Mouse (Mus musculus) neural tube, embryonic 12.5 days (tissue): ENCODE measurements around the gene Arhgap9. TPM values are rescaled to one million over a fixed set of nuclear protein-coding genes. Genes with fewer than 3 reads are reported as not detected.
"Not testable (repeated sequence)": the region's sequence is repeated elsewhere in the genome, so short reads cannot be mapped to it uniquely, and the experiment has no call there.

Experiments
- ATAC-seq: fragments of 200-750 bp; cut with Nextera tagmentation; 2 replicates; pipeline ENCODE4 v1.8.0; 2017; ENCODE audit warnings: low read depth, mild to moderate bottlenecking, moderate TSS enrichment, moderate library complexity; ENCODE audit not compliant: low FRiP score
- H3K27ac ChIP-seq: fragments of 300-500 bp; sonication (generic); 2 replicates; pipeline ENCODE4 v1.5.1; 2016
- H3K27me3 ChIP-seq: fragments of 300-500 bp; sonication (generic); replicated peaks from 2 replicates; pipeline ENCODE4 v1.6.1; 2016; ENCODE audit warnings: mild to moderate bottlenecking
- H3K36me3 ChIP-seq: fragments of 300-500 bp; sonication (generic); 2 replicates; pipeline ENCODE4 v1.6.1; 2016; ENCODE audit warnings: mild to moderate bottlenecking
- H3K4me1 ChIP-seq: fragments of 300-500 bp; sonication (generic); 2 replicates; pipeline ENCODE4 v1.6.1; 2016
- H3K4me2 ChIP-seq: fragments of 300-500 bp; sonication (generic); replicated peaks from 2 replicates; pipeline ENCODE4 v1.6.1; 2016; ENCODE audit warnings: mild to moderate bottlenecking
- H3K4me3 ChIP-seq: fragments of 300-500 bp; sonication (generic); 2 replicates; pipeline ENCODE4 v1.5.1; 2016
- H3K9ac ChIP-seq: fragments of 300-500 bp; sonication (generic); 2 replicates; pipeline ENCODE4 v1.6.1; 2016; ENCODE audit warnings: mild to moderate bottlenecking
- H3K9me3 ChIP-seq: fragments of 300-500 bp; sonication (generic); 2 replicates; pipeline ENCODE4 v1.6.1; 2016; ENCODE audit warnings: mild to moderate bottlenecking
- WGBS: fragments of 180-500 bp; shearing (Covaris S2); methylation state at CpG from one replicate; pipeline ENCODE4 v1.1.7; 2016; 5-methylcytosine and 5-hydroxymethylcytosine counted together
- polyA plus RNA-seq: library from polyadenylated mRNA; unstranded; fragments of >200 nt; fragmentation: Nextera tagmentation; extraction: Ambion mirVana; gene quantifications from 2 replicates; pipeline ENCODE4 v1.2.1, GENCODE M21; 2016

Arhgap9 gene
- polyA plus RNA-seq, 1 experiment from 2014 or later, result 1.7 TPM

DNA sequence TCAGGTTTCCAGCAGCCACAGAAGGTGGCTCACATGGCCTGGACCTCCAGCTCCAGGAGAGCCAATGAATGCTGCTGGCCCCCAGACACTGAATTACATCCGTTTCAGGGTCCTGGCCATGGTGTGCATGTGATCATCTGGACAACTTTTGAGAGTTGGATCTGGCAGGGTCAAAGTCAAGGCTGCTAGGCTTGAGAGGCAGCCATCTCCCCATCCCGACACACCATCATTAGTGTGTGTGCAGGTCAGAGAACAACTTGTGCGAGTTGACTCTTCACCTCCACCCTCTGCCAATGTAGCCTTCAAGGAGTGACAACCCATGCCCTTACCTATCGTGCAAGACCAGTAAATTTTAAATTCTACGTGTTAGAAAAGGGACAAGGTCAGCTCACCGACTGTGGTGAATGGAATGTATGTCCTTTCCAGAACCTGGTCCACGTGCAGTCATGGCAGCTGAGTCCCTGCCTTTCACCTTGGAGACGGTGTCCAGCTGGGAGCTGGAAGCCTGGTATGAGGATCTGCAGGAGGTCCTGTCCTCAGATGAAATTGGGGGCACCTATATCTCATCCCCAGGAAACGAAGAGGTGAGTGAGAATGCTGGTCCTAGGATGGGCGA lies 26.8 kb upstream of the Arhgap9 start:
- no peak for ATAC-seq
- Histone ChIP-seq H3K36me3 (peaks cover 62% of the 10 kb centered on the region), H3K27ac (no peak overlapping the region), H3K9ac (no peak overlapping the region), H3K4me2 (no peak overlapping the region), H3K4me3 (no peak overlapping the region), H3K27me3 (no peaks in the 10 kb centered on the region), H3K9me3 (no peaks in the 10 kb centered on the region), H3K4me1 (peaks cover 19% of the 10 kb centered on the region)
- WGBS, result 92% methylated on average over 10 of the region's 10 CpGs

DNA sequence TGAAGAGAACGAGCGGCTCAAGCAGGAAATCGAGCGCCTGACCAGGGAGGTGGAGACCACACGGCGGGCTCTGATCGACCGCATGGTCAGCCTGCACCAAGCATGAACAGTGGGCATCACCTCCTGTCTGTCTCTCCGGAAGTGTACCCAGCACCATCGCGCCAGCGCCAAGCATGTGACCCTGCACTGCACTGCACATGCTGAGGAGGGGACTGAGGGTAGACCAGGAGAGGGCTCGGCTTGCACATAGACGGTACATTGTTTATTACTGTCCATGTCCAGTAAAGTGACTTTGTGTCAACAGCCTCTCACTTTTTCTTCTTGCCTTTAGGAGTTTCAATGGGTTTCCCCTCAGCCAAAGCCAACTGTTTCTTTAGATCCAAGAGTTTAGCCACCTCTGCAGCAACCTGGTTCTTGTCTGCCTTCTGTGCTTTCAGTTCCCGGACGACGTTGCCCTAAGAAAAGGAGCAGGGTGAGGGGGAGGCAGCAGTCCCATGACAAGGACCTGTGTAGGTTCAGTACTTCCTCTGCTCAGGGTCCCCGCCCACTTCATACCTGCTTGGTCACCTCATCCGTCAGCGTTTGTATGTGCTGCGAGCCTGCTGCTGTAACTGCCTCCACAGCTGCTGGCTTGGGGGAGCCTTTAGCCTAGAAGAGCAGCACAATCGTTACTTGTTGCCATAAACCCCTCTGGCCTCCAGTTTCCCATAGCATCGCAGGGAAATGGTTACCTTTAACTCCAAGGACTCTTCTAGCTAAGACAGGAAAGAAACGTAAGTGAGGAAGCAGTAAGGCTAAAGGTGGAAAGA lies 25.6 kb upstream of the Arhgap9 start:
- 92% methylated on average over 24 of the region's 24 CpGs for WGBS
- H3K4me2 ChIP-seq, result no peak overlapping the region
- H3K4me3 ChIP-seq, result no peak overlapping the region
- H3K27ac ChIP-seq, result no peak overlapping the region
- no peak for ATAC-seq
- H3K4me1 ChIP-seq, result peaks cover 19% of the 10 kb centered on the region
- no peak overlapping the region for H3K9ac ChIP-seq
- H3K27me3 ChIP-seq, result no peaks in the 10 kb centered on the region
- no peaks in the 10 kb centered on the region for H3K9me3 ChIP-seq
- H3K36me3 ChIP-seq, result peaks cover 71% of the 10 kb centered on the region

DNA sequence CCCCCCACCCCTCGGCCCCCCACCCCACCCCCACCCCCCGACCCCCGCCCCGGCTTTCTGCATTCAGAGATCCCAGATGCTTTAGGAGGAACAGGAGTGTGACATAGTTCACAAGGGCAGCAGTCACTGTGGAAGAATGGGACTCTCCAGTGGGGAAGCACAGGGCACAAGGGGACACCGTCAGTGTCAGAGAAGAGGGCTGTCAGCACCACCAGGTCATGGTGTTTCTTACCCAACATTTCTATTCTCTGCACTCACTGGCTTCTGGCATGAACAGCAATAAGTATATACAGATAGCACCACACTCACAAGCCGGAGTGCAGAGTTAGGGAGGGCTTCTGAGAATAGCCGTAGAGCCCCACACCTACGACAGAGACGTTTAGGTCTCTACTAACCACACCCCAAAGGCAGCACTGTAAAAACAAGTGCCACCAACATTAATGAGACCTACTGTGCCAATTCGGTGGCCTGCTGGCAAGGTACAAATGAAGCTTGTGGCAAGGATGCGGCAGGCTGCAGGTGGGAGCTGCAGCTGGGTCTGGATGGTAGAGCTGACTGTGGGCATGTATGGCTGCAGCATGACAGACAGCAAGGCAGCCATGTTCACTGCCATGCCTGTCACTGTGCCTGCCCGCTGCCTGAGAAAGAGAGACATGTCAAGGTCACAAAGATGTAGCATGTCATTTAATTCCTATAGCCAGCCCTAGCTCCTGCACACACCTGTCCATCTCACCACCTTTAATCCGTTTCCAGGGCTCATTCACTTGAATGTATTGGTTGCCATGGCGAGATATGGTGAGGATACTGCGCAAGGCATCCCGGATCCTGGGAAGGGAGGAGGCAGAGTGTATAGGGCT lies 24.5 kb upstream of the Arhgap9 start:
- WGBS, result 95% methylated on average over 16 of the region's 16 CpGs
- Histone ChIP-seq H3K36me3 (peaks cover 82% of the 10 kb centered on the region), H3K4me1 (peaks cover 8% of the 10 kb centered on the region; the same call in 1 of the 2 replicates), H3K4me3 (no peak overlapping the region), H3K27ac (no peak overlapping the region), H3K9me3 (no peaks in the 10 kb centered on the region), H3K4me2 (no peak overlapping the region), H3K9ac (no peak overlapping the region), H3K27me3 (no peaks in the 10 kb centered on the region)
- no peak for ATAC-seq

DNA sequence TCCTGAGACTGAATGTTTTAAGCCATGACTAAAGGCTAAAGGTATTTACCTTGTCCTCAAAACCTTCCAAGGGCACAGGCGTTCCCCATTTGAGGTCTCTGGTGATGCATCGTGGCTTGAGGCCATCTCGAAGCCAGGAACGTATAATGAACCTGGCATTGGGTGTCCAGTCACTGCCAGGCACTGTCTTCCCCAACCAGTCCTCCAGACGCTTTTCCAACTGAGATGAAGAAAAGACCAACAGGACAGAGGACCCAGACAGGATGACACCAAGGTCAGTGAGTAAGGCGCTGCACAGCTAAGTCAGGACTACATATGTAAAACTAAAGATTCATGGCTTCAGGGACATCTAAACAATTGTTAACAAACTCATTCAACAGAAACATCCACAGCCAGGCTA lies 21.4 kb upstream of the Arhgap9 start:
- H3K4me2 ChIP-seq, result no peak overlapping the region
- H3K27ac ChIP-seq, result no peak overlapping the region
- H3K36me3 ChIP-seq, result peaks cover 92% of the 10 kb centered on the region
- H3K27me3 ChIP-seq, result no peaks in the 10 kb centered on the region
- no peaks in the 10 kb centered on the region for H3K9me3 ChIP-seq
- no peaks in the 10 kb centered on the region for H3K4me1 ChIP-seq
- WGBS, result 93% methylated on average over 6 of the region's 6 CpGs
- no peak overlapping the region for H3K4me3 ChIP-seq
- ATAC-seq, result no peak
- no peak overlapping the region for H3K9ac ChIP-seq

DNA sequence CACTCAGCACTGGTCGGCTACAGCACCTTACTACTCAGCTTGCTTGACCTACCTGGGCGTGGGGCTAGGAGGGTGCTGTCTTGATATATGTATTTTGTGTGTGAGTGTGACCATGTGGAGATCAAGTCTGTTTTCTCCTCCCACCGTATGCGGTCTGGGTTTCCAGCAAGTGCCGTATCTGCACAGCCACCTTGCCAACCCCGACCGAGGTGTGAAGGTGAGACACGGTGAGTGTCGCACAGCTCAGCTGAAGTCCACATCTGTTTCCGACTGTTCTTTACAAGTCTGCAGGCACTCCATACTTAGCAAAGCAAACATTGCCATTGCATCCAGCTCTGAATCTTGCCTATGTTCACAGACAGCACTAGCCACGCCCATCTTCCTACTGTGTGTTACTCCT lies 18.6 kb upstream of the Arhgap9 start:
- Histone ChIP-seq H3K36me3 (peaks cover 92% of the 10 kb centered on the region), H3K27me3 (no peaks in the 10 kb centered on the region), H3K9ac (no peak overlapping the region), H3K9me3 (no peaks in the 10 kb centered on the region), H3K4me2 (no peak overlapping the region), H3K27ac (no peak overlapping the region), H3K4me3 (no peak overlapping the region), H3K4me1 (no peaks in the 10 kb centered on the region)
- ATAC-seq, result no peak
- WGBS, result 95% methylated on average over 11 of the region's 11 CpGs

DNA sequence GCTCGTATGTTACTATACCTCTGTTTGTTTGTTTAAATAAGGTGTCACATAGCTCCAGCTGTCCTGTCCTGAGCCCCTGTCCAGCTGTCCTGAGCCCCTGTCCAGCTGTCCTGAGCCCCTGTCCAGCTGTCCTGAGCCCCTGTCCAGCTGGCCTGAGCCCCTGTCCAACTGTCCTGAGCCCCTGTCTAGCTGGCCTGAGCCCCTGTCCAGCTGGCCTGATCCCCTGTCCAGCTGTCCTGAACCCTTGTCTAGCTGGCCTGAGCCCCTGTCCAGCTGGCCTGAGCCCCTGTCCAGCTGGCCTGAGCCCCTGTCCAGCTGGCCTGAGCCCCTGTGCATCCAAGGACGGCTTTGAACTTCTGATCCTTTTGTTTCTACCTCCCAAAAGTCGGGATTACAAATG lies 12.6 kb upstream of the Arhgap9 start:
- H3K27me3 ChIP-seq, ATAC-seq, H3K9me3 ChIP-seq, H3K9ac ChIP-seq, H3K27ac ChIP-seq, H3K4me2 ChIP-seq, H3K4me3 ChIP-seq: not testable (repeated sequence)
- peaks cover 11% of the 10 kb centered on the region for H3K4me1 ChIP-seq
- 89% methylated on average over 3 of the region's 3 CpGs for WGBS
- peaks cover 52% of the 10 kb centered on the region for H3K36me3 ChIP-seq

DNA sequence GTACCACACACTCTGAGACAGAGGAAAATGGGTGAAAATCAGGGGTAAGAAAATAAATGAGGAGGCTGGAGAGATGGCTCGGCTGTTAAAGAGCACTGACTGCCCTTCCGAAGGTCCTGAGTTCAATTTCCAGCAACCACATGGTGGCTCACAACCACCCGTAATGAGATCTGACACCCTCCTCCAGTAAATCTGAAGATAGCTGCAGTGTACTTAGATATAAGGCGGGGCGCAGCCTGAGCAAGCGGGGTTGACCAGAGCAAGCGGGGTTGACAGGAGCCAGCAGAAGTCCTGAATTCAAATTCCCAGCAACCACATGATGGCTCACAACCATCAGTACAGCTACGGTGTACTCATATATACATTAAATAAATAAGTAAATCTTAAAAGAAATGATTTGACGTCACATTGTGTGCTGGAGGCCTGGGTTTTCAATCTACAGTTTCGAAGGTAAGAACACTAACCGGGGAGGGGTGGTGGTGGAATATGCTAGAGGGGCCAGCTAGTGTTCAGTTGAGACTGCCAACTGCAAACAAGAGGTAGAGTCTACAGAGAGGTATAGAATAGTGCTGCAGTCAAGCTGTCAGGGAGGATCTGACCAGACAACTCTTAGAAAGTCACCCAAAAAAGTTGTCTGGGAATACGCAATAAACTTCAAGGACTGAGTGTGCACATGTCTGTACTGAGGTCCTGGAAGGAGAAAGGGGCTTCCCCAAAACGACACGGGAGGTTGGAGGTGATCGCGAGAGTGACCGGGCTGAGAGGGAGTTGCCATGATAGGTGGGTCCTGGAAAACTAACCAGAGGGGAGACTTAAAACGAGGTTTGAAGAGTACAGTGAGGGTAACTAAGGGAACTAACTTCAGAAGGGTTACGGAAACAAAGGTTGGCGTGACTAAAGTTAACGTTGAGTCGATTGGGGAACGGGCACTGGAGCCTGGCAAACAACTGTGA lies 11.0 kb upstream of the Arhgap9 start:
- Histone ChIP-seq H3K36me3 (peaks cover 36% of the 10 kb centered on the region), H3K9me3 (no peaks in the 10 kb centered on the region), H3K4me1 (peaks cover 11% of the 10 kb centered on the region), H3K4me2 (peak overlapping the region; percentile 85), H3K4me3 (peak overlapping the region; percentile 79), H3K9ac (peak overlapping the region; percentile 82), H3K27ac (no peak overlapping the region), H3K27me3 (no peaks in the 10 kb centered on the region)
- 38% methylated on average over 23 of the region's 23 CpGs for WGBS
- ATAC-seq, result peak; percentile 56

DNA sequence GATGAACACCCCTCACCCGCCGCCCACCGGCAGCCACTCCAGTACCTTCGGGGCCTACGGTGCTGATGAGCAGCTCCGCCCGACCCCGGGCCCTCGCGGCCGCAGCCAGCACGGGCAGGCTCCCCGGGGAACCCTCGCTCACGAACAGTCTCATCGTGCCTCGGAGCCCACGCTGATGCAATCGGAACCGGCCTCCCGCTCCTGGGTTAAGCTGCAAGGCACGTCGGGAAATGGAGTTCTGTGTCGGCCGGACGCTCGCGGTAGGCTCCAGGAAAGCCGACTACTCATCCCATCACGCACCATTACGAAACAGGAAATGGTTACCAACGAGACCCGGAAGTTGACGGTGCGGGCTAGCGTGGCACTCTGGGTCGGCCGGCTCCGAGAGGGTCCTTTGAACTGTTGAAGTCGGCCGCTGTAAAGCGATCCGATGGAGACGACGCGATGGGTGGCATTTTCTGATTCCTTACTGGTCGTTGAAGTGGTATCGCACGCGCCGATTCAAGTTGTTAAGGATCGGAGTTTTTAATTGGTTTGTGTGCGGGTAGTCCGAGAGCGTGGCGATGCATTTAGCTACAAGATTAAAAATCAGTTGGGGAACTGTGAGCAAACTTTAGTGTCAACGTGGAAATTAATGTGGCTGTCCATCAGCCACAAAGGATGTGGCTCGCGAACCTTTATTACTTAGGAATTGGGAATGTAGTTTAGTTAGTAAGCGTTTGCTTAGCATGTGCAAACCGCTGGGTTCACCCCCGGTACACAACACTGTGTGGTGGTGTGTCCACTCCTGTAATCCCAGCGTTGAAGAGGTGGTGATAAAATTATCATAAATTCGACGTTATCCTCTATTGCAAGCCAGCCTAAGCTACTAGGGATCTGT lies 10.0 kb upstream of the Arhgap9 start, which contains the start of gene Mars:
TSS of gene Mars (minus strand) at position 311 of the 880 bp plus-strand sequence.
- Histone ChIP-seq H3K27ac (no peak within 1 kb of the TSS), H3K4me1 (peaks cover 11% of the 10 kb centered on the region), H3K4me3 (peak within 1 kb of the TSS; percentile 79), H3K9me3 (no peaks in the 10 kb centered on the region), H3K27me3 (no peaks in the 10 kb centered on the region), H3K36me3 (peaks cover 27% of the 10 kb centered on the region), H3K9ac (peak within 1 kb of the TSS; percentile 82), H3K4me2 (peak within 1 kb of the TSS; percentile 85)
- WGBS, result under 1% methylated on average over 65 of the region's 65 CpGs
- peak; percentile 97 for ATAC-seq

DNA sequence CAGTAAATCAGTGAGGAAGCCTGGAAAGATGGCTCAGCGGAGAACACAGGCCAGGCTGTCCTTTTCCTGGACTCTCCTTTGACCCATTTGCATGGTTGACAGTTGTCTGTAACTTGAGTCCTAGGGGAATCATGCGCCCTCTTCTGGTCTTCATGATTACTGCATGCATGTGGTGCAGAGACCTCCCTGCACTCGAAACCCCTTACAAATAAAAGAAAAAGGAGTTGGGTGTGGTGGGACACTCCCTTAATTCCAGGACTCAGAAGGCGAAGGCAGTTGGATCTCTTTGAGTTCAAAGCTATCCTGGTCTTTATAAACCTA lies 9.4 kb upstream of the Arhgap9 start:
- H3K4me1 ChIP-seq, result peaks cover 11% of the 10 kb centered on the region
- H3K4me2 ChIP-seq, result peak overlapping the region; percentile 85
- no peak overlapping the region for H3K27ac ChIP-seq
- no peaks in the 10 kb centered on the region for H3K9me3 ChIP-seq
- ATAC-seq, result peak; percentile 69
- 2% methylated on average over 4 of the region's 4 CpGs for WGBS
- H3K27me3 ChIP-seq, result no peaks in the 10 kb centered on the region
- H3K36me3 ChIP-seq, result peaks cover 21% of the 10 kb centered on the region
- peak overlapping the region; percentile 42; the same call in 1 of the 2 replicates for H3K9ac ChIP-seq
- peak overlapping the region; percentile 79 for H3K4me3 ChIP-seq

DNA sequence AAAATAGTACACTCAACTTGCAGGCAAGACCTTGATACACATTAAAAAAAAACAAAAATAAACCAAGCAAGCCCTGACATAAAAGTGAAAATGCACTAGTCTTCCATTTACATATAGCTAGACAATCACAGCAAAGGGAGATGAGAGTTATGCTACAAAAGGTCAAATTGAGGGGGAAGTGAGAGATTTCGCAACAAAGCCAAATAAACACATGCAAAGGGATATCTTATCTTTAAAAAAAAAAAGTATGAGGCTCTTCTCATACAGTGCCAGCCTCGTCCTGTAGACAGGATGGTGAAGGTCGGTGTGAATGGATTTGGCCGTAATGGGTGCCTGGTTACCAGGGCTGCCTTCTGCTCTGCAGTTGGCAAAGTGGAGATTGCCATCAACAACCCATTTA lies 8.9 kb upstream of the Arhgap9 start:
- H3K9me3 ChIP-seq, result no peaks in the 10 kb centered on the region
- H3K27me3 ChIP-seq, result no peaks in the 10 kb centered on the region
- H3K4me2 ChIP-seq, result no peak overlapping the region
- peaks cover 11% of the 10 kb centered on the region for H3K4me1 ChIP-seq
- 89% methylated on average over 4 of the region's 4 CpGs for WGBS
- H3K27ac ChIP-seq, result no peak overlapping the region
- no peak overlapping the region for H3K4me3 ChIP-seq
- H3K9ac ChIP-seq, result no peak overlapping the region
- no peak for ATAC-seq
- H3K36me3 ChIP-seq, result peaks cover 15% of the 10 kb centered on the region

DNA sequence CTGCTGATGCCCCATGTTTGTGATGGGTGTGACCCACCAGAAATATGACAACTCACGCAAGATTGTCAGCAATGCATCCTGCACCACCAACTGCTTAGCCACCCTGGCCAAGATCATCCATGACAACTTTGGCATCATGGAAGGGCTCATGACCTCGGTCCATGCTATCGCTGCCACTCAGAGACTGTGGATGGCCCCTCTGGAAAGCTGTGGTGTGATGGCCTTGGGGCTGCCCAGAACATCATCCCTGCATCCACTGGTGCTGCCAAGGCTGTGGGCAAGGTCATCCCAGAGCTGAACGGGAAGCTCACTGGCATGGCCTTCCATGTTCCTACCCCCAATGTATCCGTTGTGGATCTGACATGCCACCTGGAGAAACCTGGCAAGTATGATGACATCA lies 8.2 kb upstream of the Arhgap9 start:
- H3K4me3 ChIP-seq, ATAC-seq, H3K4me2 ChIP-seq, H3K36me3 ChIP-seq, H3K9ac ChIP-seq, H3K27me3 ChIP-seq, H3K9me3 ChIP-seq, H3K27ac ChIP-seq: not testable (repeated sequence)
- peaks cover 11% of the 10 kb centered on the region for H3K4me1 ChIP-seq
- 91% methylated on average over 5 of the region's 5 CpGs for WGBS
